ENCODE assay signal across 9 mouse cellular contexts in the genomic region with DNA sequence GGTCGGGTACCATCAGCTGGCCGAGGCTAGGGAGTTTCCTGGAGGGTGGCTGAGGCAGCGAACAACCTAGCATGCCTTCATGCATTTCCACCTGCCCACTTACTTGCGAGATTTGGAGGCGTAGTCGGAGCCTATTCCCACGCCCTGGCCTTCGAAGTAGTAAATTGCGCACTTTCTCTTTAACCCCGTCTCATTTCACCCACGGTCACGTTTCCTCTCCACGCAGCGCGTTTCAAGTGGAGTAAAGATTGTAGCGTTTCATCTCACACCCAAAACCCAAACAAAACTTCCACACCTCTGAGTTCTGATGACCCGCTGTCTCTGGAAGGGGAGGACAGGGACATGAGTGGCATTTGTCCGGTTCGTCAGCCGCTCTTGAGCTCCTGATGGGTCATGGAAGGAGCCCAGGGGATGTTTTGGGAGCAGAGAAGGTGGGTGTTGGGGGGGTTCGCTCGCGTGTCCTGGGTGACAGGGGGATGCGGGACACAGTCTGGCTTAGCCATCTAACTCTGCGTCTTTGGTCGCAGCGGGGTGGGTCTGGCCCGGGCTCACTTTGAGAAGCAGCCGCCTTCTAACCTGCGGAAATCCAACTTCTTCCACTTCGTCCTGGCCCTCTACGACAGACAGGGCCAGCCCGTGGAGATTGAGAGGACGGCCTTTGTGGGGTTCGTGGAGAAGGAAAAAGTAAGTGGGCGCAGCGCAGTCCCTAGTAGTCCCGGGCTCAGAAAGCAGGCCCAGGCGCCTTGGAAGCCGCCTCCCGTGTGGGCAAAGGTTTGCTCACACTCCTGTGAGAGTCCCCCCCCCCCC. TPM values are rescaled to one million over a fixed set of nuclear protein-coding genes. Genes with fewer than 3 reads are reported as not detected.
A peak's percentile ranks its signal among the peaks of the same experiment; 100 is the strongest.
DNase-seq lines count a peak whose midpoint lies in the region; ATAC-seq and TF ChIP-seq lines count a peak whose summit lies in the region.
"Had no signal": no experiment of that assay in that cellular context is flagged by ENCODE, and none has a peak within 500 bp of the region (broad histone marks: within the 10 kb centered on the region; RNA-seq: fewer than 3 reads in every experiment).

No protein-coding gene starts in this region.

- TF ChIP-seq CTCF in lung, postnatal 0 days (IDR thresholded peaks at IDR 0.05), result no peak
- no peak for TF ChIP-seq CTCF in heart, postnatal 0 days (IDR thresholded peaks at IDR 0.05; ENCODE audit: low read depth)

- TF ChIP-seq EP300 in lung, postnatal 0 days (IDR thresholded peaks at IDR 0.05), result no peak
- TF ChIP-seq EP300 in heart, postnatal 0 days (IDR thresholded peaks at IDR 0.05; ENCODE audit: low read depth), result no peak

- no peaks in the 10 kb centered on the region for H3K4me1 ChIP-seq in lung, postnatal 0 days (ENCODE audit: insufficient read depth, low read depth, low read length)
- no peaks in the 10 kb centered on the region for H3K4me1 ChIP-seq in heart, postnatal 0 days (ENCODE audit: control insufficient read depth, insufficient read depth)
- H3K4me1 ChIP-seq in liver, embryonic 12.5 days, result peaks cover 13% of the 10 kb centered on the region

- H3K27ac ChIP-seq in lung, postnatal 0 days (ENCODE audit: low read length), result no peak overlapping the region
- peak overlapping the region; percentile 36 for H3K27ac ChIP-seq in heart, postnatal 0 days (ENCODE audit: low read depth)
- no peak overlapping the region for H3K27ac ChIP-seq in liver, embryonic 12.5 days

- peak overlapping the region; percentile 48 for H3K4me2 ChIP-seq in lung, postnatal 0 days (replicated peaks; ENCODE audit: low read depth, low read length)
- peak overlapping the region; percentile 68 for H3K4me2 ChIP-seq in heart, postnatal 0 days (ENCODE audit: low read depth, low read length)
- H3K4me2 ChIP-seq in liver, embryonic 12.5 days, result peak overlapping the region; percentile 28; the same call in 1 of the 2 replicates

- no peak for ATAC-seq in lung, postnatal 0 days
- ATAC-seq in heart, postnatal 0 days (ENCODE audit: insufficient read depth, low read depth), result no peak
- no peak for ATAC-seq in liver, embryonic 12.5 days
- no peak for ATAC-seq in CD4-positive, CD25-positive, alpha-beta regulatory T cell, adult 4 months

- no peak overlapping the region for H3K9ac ChIP-seq in lung, postnatal 0 days (replicated peaks; ENCODE audit: low read depth)
- H3K9ac ChIP-seq in heart, postnatal 0 days (replicated peaks; ENCODE audit: low read depth, low read length), result peak overlapping the region; percentile 75
- no peak overlapping the region for H3K9ac ChIP-seq in liver, embryonic 12.5 days

- peak overlapping the region; percentile 34 for H3K4me3 ChIP-seq in lung, postnatal 0 days (ENCODE audit: low read depth, low read length)
- H3K4me3 ChIP-seq in heart, postnatal 0 days (ENCODE audit: low read depth, low read length), result peak overlapping the region; percentile 78
- peak overlapping the region; percentile 25 for H3K4me3 ChIP-seq in liver, embryonic 12.5 days

- H3K36me3 ChIP-seq in lung, postnatal 0 days (ENCODE audit: insufficient read depth, low read length), result no peaks in the 10 kb centered on the region
- no peaks in the 10 kb centered on the region for H3K36me3 ChIP-seq in heart, postnatal 0 days (replicated peaks; ENCODE audit: control insufficient read depth, insufficient read depth, low read length)
- H3K36me3 ChIP-seq in liver, embryonic 12.5 days, result no peaks in the 10 kb centered on the region

- intact Hi-C loops in left cerebral cortex, postnatal 25 days (cut with DNase I), result loop anchor here (5.0 to 10.0 kb wide), 2 partner anchors 212 to 1115 kb away; no protein-coding TSS in a partner anchor

- H3K9me3 ChIP-seq in lung, postnatal 0 days (ENCODE audit: low read length), result no peaks in the 10 kb centered on the region
- H3K9me3 ChIP-seq in heart, postnatal 0 days (replicated peaks; ENCODE audit: control insufficient read depth, low read length), result no peaks in the 10 kb centered on the region
- H3K9me3 ChIP-seq in liver, embryonic 12.5 days (replicated peaks), result no peaks in the 10 kb centered on the region

- WGBS in lung, postnatal 0 days, result 6% methylated on average over 40 of the region's 41 CpGs
- WGBS in heart, postnatal 0 days, result 5% methylated on average over 41 of the region's 41 CpGs
- 5% methylated on average over 41 of the region's 41 CpGs for WGBS in liver, embryonic 12.5 days (ENCODE audit: insufficient replicate concordance)

- no peak for DNase-seq in lung, postnatal 0 days (ENCODE audit: low spot score)
- no peak for DNase-seq in lung, postnatal 25 days (ENCODE audit: low spot score)
- peak; percentile 48 for DNase-seq in embryo, embryonic 9.5 days (ENCODE audit: extremely low spot score)
- DNase-seq in heart, postnatal 0 days (ENCODE audit: low spot score), result no peak
- DNase-seq in urinary bladder, postnatal 10 days (ENCODE audit: low spot score), result no peak
- no peak for DNase-seq in left cerebral cortex, postnatal 25 days (ENCODE audit: low spot score in 2 of 2)

- H3K27me3 ChIP-seq in lung, postnatal 0 days (replicated peaks; ENCODE audit: insufficient read depth, low read length), result peaks cover 46% of the 10 kb centered on the region
- H3K27me3 ChIP-seq in heart, postnatal 0 days (ENCODE audit: control insufficient read depth, insufficient read depth, low read length), result peaks cover 60% of the 10 kb centered on the region
- H3K27me3 ChIP-seq in liver, embryonic 12.5 days (replicated peaks), result peaks cover 79% of the 10 kb centered on the region

RNA-seq across cellular contexts. Expression of a gene that starts 3.0 kb away (rescaled TPM):
- polyA plus RNA-seq in lung, postnatal 0 days (2015; fragmentation: Nextera tagmentation; extraction: Ambion mirVana), result 8.8 and 9.1 TPM in 2 replicates
- 8.1 and 12.8 TPM in 2 replicates for total RNA-seq in heart, postnatal 0 days (2014; rRNA removed; ENCODE audit: low replicate concordance)
- polyA plus RNA-seq in heart, postnatal 0 days (2015; fragmentation: Nextera tagmentation; extraction: Ambion mirVana), result 10.4 and 10.5 TPM in 2 replicates
- 0.26 and 0.41 TPM in 2 replicates for polyA plus RNA-seq in liver, embryonic 12.5 days (2016; fragmentation: Nextera tagmentation; extraction: Ambion mirVana)
- polyA plus RNA-seq in CD4-positive, CD25-positive, alpha-beta regulatory T cell, adult 4 months (2017; shearing (Covaris generic)), result 1 to 10 TPM in 1 of 2 experiments, under 1 TPM in 1; 0.30 to 3.9 TPM
- 1 to 10 TPM; 2.4 to 5.1 TPM for total RNA-seq in left cerebral cortex, postnatal 25 days (2021)
- total RNA-seq: common myeloid progenitor, adult 5-6 weeks had no signal

Comparison
In these comparisons a context has a peak if more than half of its experiments do, and no peak if none do; other contexts are left out.
1. H3K4me3 ChIP-seq: peak in every context shown above with its lines; median percentile 78 in heart, postnatal 0 days; 34 in lung, postnatal 0 days; 25 in liver, embryonic 12.5 days.